Mouse (Mus musculus): ENCODE data around the gene Macrod1.

- no peak for TF ChIP-seq CTCF (IDR thresholded peaks at IDR 0.05; ENCODE audit: borderline replicate concordance, extremely low read depth, insufficient read depth, insufficient read length)
- no peak for TF ChIP-seq POLR2A (IDR thresholded peaks at IDR 0.05; ENCODE audit: borderline replicate concordance, extremely low read depth, insufficient read depth, insufficient read length, poor library complexity, severe bottlenecking)
Measured at GRCm38 (mm10) chr19:7102039-7102438, 45.4 kb downstream of the Macrod1 start.

All from brain, embryonic 14.5 days (tissue).